Mouse (Mus musculus): Measurements from ENCODE around the gene Zrsr1. TPM values are rescaled to one million over a fixed set of nuclear protein-coding genes. Genes with fewer than 3 reads are reported as not detected.

Gene Zrsr1
- polyA plus RNA-seq, 1 experiment from 2014 or later = 2.2 TPM

- no peaks in the 10 kb centered on the region for H3K27me3 ChIP-seq (replicated peaks; ENCODE audit: control insufficient read depth, insufficient read depth, low read length)
- H3K4me3 ChIP-seq (ENCODE audit: low read length) = no peak overlapping the region
- no peaks in the 10 kb centered on the region for H3K9me3 ChIP-seq (ENCODE audit: control insufficient read depth, low read length)
- H3K9ac ChIP-seq (ENCODE audit: low read depth, low read length) = no peak overlapping the region
- no peak overlapping the region for H3K4me2 ChIP-seq (ENCODE audit: low read depth, low read length)
- H3K36me3 ChIP-seq (ENCODE audit: control insufficient read depth, insufficient read depth, low read length) = no peaks in the 10 kb centered on the region
- no peak for ATAC-seq
- WGBS = 85% methylated on average over 2 of the region's 2 CpGs
- H3K4me1 ChIP-seq (ENCODE audit: control insufficient read depth, insufficient read depth, low read length) = no peaks in the 10 kb centered on the region
- no peak overlapping the region for H3K27ac ChIP-seq (ENCODE audit: low read length)
Measured at GRCm38 (mm10) chr11:22938983-22939382, 32.8 kb upstream of the Zrsr1 start.

GRCm38 (mm10) chr11:22949101-22949500 lies 22.7 kb upstream of the Zrsr1 start:
- WGBS = 85% methylated on average over 1 of the region's 1 CpGs
- H3K36me3 ChIP-seq (ENCODE audit: control insufficient read depth, insufficient read depth, low read length) = no peaks in the 10 kb centered on the region
- H3K9ac ChIP-seq (ENCODE audit: low read depth, low read length) = no peak overlapping the region
- no peak overlapping the region for H3K27ac ChIP-seq (ENCODE audit: low read length)
- no peak overlapping the region for H3K4me3 ChIP-seq (ENCODE audit: low read length)
- H3K4me2 ChIP-seq (ENCODE audit: low read depth, low read length) = no peak overlapping the region
- no peaks in the 10 kb centered on the region for H3K4me1 ChIP-seq (ENCODE audit: control insufficient read depth, insufficient read depth, low read length)
- H3K9me3 ChIP-seq (ENCODE audit: control insufficient read depth, low read length) = no peaks in the 10 kb centered on the region
- H3K27me3 ChIP-seq (replicated peaks; ENCODE audit: control insufficient read depth, insufficient read depth, low read length) = no peaks in the 10 kb centered on the region
- ATAC-seq = no peak

GRCm38 (mm10) chr11:22950131-22950530 lies 21.7 kb upstream of the Zrsr1 start:
- 94% methylated on average over 6 of the region's 6 CpGs for WGBS
- H3K9me3 ChIP-seq (ENCODE audit: control insufficient read depth, low read length) = no peaks in the 10 kb centered on the region
- no peak for ATAC-seq
- no peak overlapping the region for H3K27ac ChIP-seq (ENCODE audit: low read length)
- H3K27me3 ChIP-seq (replicated peaks; ENCODE audit: control insufficient read depth, insufficient read depth, low read length) = no peaks in the 10 kb centered on the region
- no peak overlapping the region for H3K4me2 ChIP-seq (ENCODE audit: low read depth, low read length)
- no peak overlapping the region for H3K4me3 ChIP-seq (ENCODE audit: low read length)
- no peak overlapping the region for H3K9ac ChIP-seq (ENCODE audit: low read depth, low read length)
- no peaks in the 10 kb centered on the region for H3K36me3 ChIP-seq (ENCODE audit: control insufficient read depth, insufficient read depth, low read length)
- H3K4me1 ChIP-seq (ENCODE audit: control insufficient read depth, insufficient read depth, low read length) = no peaks in the 10 kb centered on the region

- 0 out of 2 replicates have a peak, but pooled peaks cover 2% of the 10 kb centered on the region for H3K36me3 ChIP-seq (ENCODE audit: control insufficient read depth, insufficient read depth, low read length)
- no peaks in the 10 kb centered on the region for H3K9me3 ChIP-seq (ENCODE audit: control insufficient read depth, low read length)
- H3K27me3 ChIP-seq (replicated peaks; ENCODE audit: control insufficient read depth, insufficient read depth, low read length) = no peaks in the 10 kb centered on the region
- no peak overlapping the region for H3K27ac ChIP-seq (ENCODE audit: low read length)
- WGBS = 94% methylated on average over 7 of the region's 7 CpGs
- H3K4me3 ChIP-seq (ENCODE audit: low read length) = no peak overlapping the region
- no peak overlapping the region for H3K9ac ChIP-seq (ENCODE audit: low read depth, low read length)
- H3K4me1 ChIP-seq (ENCODE audit: control insufficient read depth, insufficient read depth, low read length) = no peaks in the 10 kb centered on the region
- no peak overlapping the region for H3K4me2 ChIP-seq (ENCODE audit: low read depth, low read length)
- ATAC-seq = no peak
Measured at GRCm38 (mm10) chr11:22952668-22953067, 19.1 kb upstream of the Zrsr1 start.

- Histone ChIP-seq H3K4me3 (ENCODE audit: low read length) (no peak overlapping the region), H3K4me2 (ENCODE audit: low read depth, low read length) (no peak overlapping the region), H3K27ac (ENCODE audit: low read length) (no peak overlapping the region), H3K27me3 (replicated peaks; ENCODE audit: control insufficient read depth, insufficient read depth, low read length) (no peaks in the 10 kb centered on the region), H3K36me3 (ENCODE audit: control insufficient read depth, insufficient read depth, low read length) (0 out of 2 replicates have a peak, but pooled peaks cover 2% of the 10 kb centered on the region), H3K4me1 (ENCODE audit: control insufficient read depth, insufficient read depth, low read length) (no peaks in the 10 kb centered on the region; the same call in 1 of the 2 replicates), H3K9ac (ENCODE audit: low read depth, low read length) (no peak overlapping the region), H3K9me3 (ENCODE audit: control insufficient read depth, low read length) (no peaks in the 10 kb centered on the region)
- 95% methylated on average over 6 of the region's 6 CpGs for WGBS
- ATAC-seq = no peak
Measured at GRCm38 (mm10) chr11:22956346-22956745, 15.5 kb upstream of the Zrsr1 start.

- peak; percentile 69; the same call in 1 of the 2 replicates for ATAC-seq
- Histone ChIP-seq H3K4me1 (ENCODE audit: control insufficient read depth, insufficient read depth, low read length) (no peaks in the 10 kb centered on the region; the same call in 1 of the 2 replicates), H3K4me2 (ENCODE audit: low read depth, low read length) (no peak overlapping the region), H3K4me3 (ENCODE audit: low read length) (no peak overlapping the region), H3K9ac (ENCODE audit: low read depth, low read length) (no peak overlapping the region), H3K9me3 (ENCODE audit: control insufficient read depth, low read length) (no peaks in the 10 kb centered on the region), H3K36me3 (ENCODE audit: control insufficient read depth, insufficient read depth, low read length) (0 out of 2 replicates have a peak, but pooled peaks cover 2% of the 10 kb centered on the region), H3K27ac (ENCODE audit: low read length) (no peak overlapping the region), H3K27me3 (replicated peaks; ENCODE audit: control insufficient read depth, insufficient read depth, low read length) (no peaks in the 10 kb centered on the region)
- WGBS = 69% methylated on average over 4 of the region's 4 CpGs
Measured at GRCm38 (mm10) chr11:22956830-22957229, 15.0 kb upstream of the Zrsr1 start.

GRCm38 (mm10) chr11:22957791-22958374 lies 13.9 kb upstream of the Zrsr1 start:
- Histone ChIP-seq H3K27me3 (replicated peaks; ENCODE audit: control insufficient read depth, insufficient read depth, low read length) (no peaks in the 10 kb centered on the region), H3K4me1 (ENCODE audit: control insufficient read depth, insufficient read depth, low read length) (no peaks in the 10 kb centered on the region; the same call in 1 of the 2 replicates), H3K27ac (ENCODE audit: low read length) (no peak overlapping the region), H3K4me2 (ENCODE audit: low read depth, low read length) (no peak overlapping the region), H3K36me3 (ENCODE audit: control insufficient read depth, insufficient read depth, low read length) (0 out of 2 replicates have a peak, but pooled peaks cover 2% of the 10 kb centered on the region), H3K9me3 (ENCODE audit: control insufficient read depth, low read length) (no peaks in the 10 kb centered on the region), H3K9ac (ENCODE audit: low read depth, low read length) (no peak overlapping the region), H3K4me3 (ENCODE audit: low read length) (no peak overlapping the region)
- no peak for ATAC-seq
- 94% methylated on average over 4 of the region's 4 CpGs for WGBS

GRCm38 (mm10) chr11:22962101-22962500 lies 9.7 kb upstream of the Zrsr1 start:
- Histone ChIP-seq H3K4me3 (ENCODE audit: low read length) (no peak overlapping the region), H3K36me3 (ENCODE audit: control insufficient read depth, insufficient read depth, low read length) (no peaks in the 10 kb centered on the region), H3K4me1 (ENCODE audit: control insufficient read depth, insufficient read depth, low read length) (no peaks in the 10 kb centered on the region; the same call in 1 of the 2 replicates), H3K9ac (ENCODE audit: low read depth, low read length) (no peak overlapping the region), H3K9me3 (ENCODE audit: control insufficient read depth, low read length) (0 out of 2 replicates have a peak, but pooled peaks cover 4% of the 10 kb centered on the region), H3K27ac (ENCODE audit: low read length) (no peak overlapping the region), H3K27me3 (replicated peaks; ENCODE audit: control insufficient read depth, insufficient read depth, low read length) (no peaks in the 10 kb centered on the region), H3K4me2 (ENCODE audit: low read depth, low read length) (no peak overlapping the region)
- ATAC-seq = no peak
- WGBS = 94% methylated on average over 1 of the region's 1 CpGs

- Histone ChIP-seq H3K4me3 (ENCODE audit: low read length) (no peak overlapping the region), H3K4me2 (ENCODE audit: low read depth, low read length) (no peak overlapping the region), H3K9me3 (ENCODE audit: control insufficient read depth, low read length) (0 out of 2 replicates have a peak, but pooled peaks cover 4% of the 10 kb centered on the region), H3K9ac (ENCODE audit: low read depth, low read length) (no peak overlapping the region), H3K27me3 (replicated peaks; ENCODE audit: control insufficient read depth, insufficient read depth, low read length) (no peaks in the 10 kb centered on the region), H3K4me1 (ENCODE audit: control insufficient read depth, insufficient read depth, low read length) (no peaks in the 10 kb centered on the region; the same call in 1 of the 2 replicates), H3K27ac (ENCODE audit: low read length) (no peak overlapping the region), H3K36me3 (ENCODE audit: control insufficient read depth, insufficient read depth, low read length) (0 out of 2 replicates have a peak, but pooled peaks cover 5% of the 10 kb centered on the region)
- WGBS = 71% methylated on average over 4 of the region's 4 CpGs
- ATAC-seq = no peak
Measured at GRCm38 (mm10) chr11:22964401-22964800, 7.4 kb upstream of the Zrsr1 start.

Measured in intestine, embryonic 16.5 days (tissue).